Mouse (Mus musculus) spleen, adult 2 months (tissue): ENCODE measurements around the gene Lbhd1. TPM values are rescaled to one million over a fixed set of nuclear protein-coding genes. Genes with fewer than 3 reads are reported as not detected.

ENCODE experiments used
- DNase-seq, 2 experiments: peaks; one replicate each; pipeline versions ENCODE4 v3.0.0 to v3.0.0-alpha.2; 2012 to 2021; ENCODE audit warnings: low spot score in 2 of 2, low read depth in 1 of 2
- H3K27ac ChIP-seq: fragments of 200-500 bp; 2 replicates; pipeline ENCODE4 v1.5.1; 2012; ENCODE audit warnings: low read length, inconsistent platforms; ENCODE audit not compliant: insufficient read depth
- H3K27me3 ChIP-seq: fragments of 200-500 bp; 2 replicates; pipeline ENCODE4 v1.6.1; 2012; ENCODE audit warnings: mild to moderate bottlenecking, moderate library complexity, low read length, inconsistent platforms; ENCODE audit not compliant: control insufficient read depth, insufficient read depth
- H3K36me3 ChIP-seq: fragments of 200-500 bp; 2 replicates; pipeline ENCODE4 v1.6.1; 2012; ENCODE audit warnings: mild to moderate bottlenecking, low read length, inconsistent platforms; ENCODE audit not compliant: control insufficient read depth, insufficient read depth
- H3K4me1 ChIP-seq: fragments of 200-500 bp; 2 replicates; pipeline ENCODE4 v1.6.1; 2011; ENCODE audit warnings: inconsistent platforms; ENCODE audit not compliant: control insufficient read depth, insufficient read depth, insufficient read length
- H3K4me3 ChIP-seq: fragments of 200-500 bp; 2 replicates; pipeline ENCODE4 v1.5.1; 2011; ENCODE audit warnings: mild to moderate bottlenecking, inconsistent platforms; ENCODE audit not compliant: insufficient read depth, insufficient read length; ENCODE audit errors: extremely low read depth
- CTCF ChIP-seq: fragments of 200-500 bp; IDR thresholded peaks from 2 replicates; pipeline ENCODE4 v1.5.1; 2011; ENCODE audit warnings: mild to moderate bottlenecking, inconsistent platforms; ENCODE audit not compliant: insufficient read depth, insufficient read length, insufficient replicate concordance; ENCODE audit errors: extremely low read depth
- POLR2A ChIP-seq: fragments of 200-500 bp; IDR thresholded peaks from 2 replicates; pipeline ENCODE4 v1.6.1; 2011; ENCODE audit warnings: low read depth, low read length, inconsistent platforms
- WGBS: fragments of 180-500 bp; shearing (Covaris S2); methylation state at CpG from one replicate; pipeline ENCODE4 v1.1.7; 2018; 5-methylcytosine and 5-hydroxymethylcytosine counted together
- polyA plus RNA-seq: library from polyadenylated mRNA; depleted of rRNA; stranded (reverse); fragments of >200 nt; gene quantifications from 2 replicates; pipeline ENCODE4 v1.2.3, GENCODE M21; 2012

Gene Lbhd1
- polyA plus RNA-seq, 1 experiment = 1.4 TPM

DNA sequence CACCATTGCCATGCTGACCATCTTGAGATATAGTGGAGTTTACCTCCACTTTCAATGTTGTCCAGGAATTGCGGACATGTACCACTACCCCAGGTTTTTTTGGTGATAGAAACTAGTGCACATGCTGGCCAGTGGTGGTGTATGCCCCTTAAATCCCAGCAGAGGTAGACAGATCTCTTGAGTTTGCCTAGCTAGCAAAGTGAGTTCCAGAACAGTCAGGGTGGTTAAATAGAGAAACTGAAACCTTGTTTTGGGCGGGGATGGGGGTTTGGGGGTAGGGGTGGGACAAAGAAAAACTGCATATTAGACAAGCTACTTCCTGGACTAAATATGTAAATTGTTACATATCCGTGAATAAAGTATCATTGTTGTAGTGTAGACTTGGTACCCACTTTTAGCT is 35.5 kb downstream of the Lbhd1 start:
- Histone ChIP-seq H3K27me3 (no peaks in the 10 kb centered on the region), H3K4me3 (no peak overlapping the region), H3K36me3 (peaks cover 29% of the 10 kb centered on the region), H3K27ac (peak overlapping the region; percentile 53), H3K4me1 (peaks cover 7% of the 10 kb centered on the region)
- 44% methylated on average over 3 of the region's 3 CpGs for WGBS
- DNase-seq = no peak
- no peak for TF ChIP-seq CTCF
- no peak for TF ChIP-seq POLR2A

DNA sequence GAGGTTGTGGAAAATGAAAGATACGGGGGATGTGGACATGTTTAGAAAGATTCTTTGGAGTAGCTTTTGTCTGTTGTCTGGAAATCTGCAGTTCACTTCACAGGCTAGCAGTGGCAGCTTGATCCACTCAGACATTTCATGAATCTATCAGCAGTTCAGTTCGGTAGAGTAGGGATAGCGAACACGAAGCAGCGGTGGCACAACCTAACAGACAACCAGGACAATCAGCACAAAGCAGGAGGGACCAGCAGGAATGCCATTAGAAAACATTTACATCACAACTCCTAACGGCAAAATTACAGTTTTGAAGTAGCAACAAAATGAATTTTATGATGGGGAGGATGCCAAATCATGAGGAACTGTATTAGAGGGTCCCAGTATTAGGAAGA is 36.1 kb downstream of the Lbhd1 start:
- Histone ChIP-seq H3K27me3 (no peaks in the 10 kb centered on the region), H3K4me3 (no peak overlapping the region), H3K36me3 (peaks cover 22% of the 10 kb centered on the region), H3K4me1 (peaks cover 7% of the 10 kb centered on the region), H3K27ac (peak overlapping the region; percentile 76)
- DNase-seq = no peak
- TF ChIP-seq POLR2A = no peak
- no peak for TF ChIP-seq CTCF
- WGBS = 61% methylated on average over 6 of the region's 6 CpGs

DNA sequence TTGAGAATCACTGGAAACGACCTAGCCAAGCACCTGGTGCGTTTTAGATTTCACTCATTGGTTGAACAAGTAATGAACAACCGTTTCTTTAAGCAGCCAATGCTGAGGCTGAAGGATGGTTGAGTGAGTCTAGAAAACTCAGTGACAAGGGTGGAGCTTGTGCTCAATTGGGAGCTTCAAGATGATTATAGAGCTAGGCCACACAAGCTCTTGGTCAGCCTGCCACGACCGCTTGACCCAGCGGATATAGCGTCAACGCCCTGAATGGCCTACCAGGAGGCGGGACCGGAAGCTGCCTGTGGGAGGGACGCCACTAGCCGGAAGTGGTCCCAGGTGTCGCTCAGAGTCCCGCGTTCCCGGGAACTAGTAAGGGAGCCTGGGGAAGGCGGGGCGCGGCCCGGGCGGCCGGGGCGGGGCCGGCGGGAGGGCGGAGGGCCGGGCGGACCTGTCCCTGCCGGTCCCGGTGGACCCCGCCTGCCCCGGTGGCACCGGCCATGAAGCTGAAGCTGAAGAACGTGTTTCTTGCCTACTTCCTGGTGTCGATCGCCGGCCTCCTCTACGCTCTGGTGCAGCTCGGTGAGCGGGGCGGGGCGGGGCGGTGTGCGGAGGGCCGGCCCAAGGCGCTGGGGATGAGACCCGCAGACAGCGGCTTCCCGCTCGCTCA is 36.7 kb downstream of the Lbhd1 start, which contains the start of gene B3gat3:
TSS of gene B3gat3 (plus strand) at position 302 of the 664 bp plus-strand sequence.
- Histone ChIP-seq H3K4me1 (peaks cover 7% of the 10 kb centered on the region), H3K4me3 (peak within 1 kb of the TSS; percentile 87), H3K27ac (peak within 1 kb of the TSS; percentile 76), H3K36me3 (peaks cover 17% of the 10 kb centered on the region), H3K27me3 (no peaks in the 10 kb centered on the region)
- 1% methylated on average over 50 of the region's 50 CpGs for WGBS
- DNase-seq = peak in 1 of 2 experiments; percentile 83
- TF ChIP-seq CTCF (no peak), POLR2A (peak; percentile 61)

DNA sequence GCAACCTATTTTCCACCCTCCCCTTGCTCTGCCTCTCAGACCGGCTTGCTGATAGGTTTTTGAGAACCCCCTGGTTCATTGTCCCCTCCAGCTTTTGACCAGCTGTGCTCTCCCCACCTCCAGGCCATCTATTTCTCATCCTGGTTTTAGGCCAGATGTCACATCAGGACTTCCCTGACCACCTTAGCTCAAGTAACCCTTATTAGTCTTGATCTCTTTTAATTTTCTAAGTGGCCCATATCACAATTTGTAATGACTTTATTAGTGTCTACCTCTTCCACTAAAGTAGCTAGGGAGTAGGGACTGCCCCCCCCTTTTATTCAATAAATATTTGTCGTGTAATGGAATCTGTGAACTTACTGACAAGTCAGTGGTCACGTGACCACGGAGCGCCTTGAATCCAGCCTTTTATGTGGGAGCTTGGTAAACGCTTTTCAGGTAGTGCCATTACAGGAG is 37.3 kb downstream of the Lbhd1 start:
- H3K27me3 ChIP-seq = no peaks in the 10 kb centered on the region
- no peak for DNase-seq
- peak overlapping the region; percentile 87 for H3K4me3 ChIP-seq
- H3K36me3 ChIP-seq = peaks cover 13% of the 10 kb centered on the region
- TF ChIP-seq POLR2A (no peak), CTCF (no peak)
- H3K4me1 ChIP-seq = peaks cover 7% of the 10 kb centered on the region
- under 1% methylated on average over 6 of the region's 6 CpGs for WGBS
- H3K27ac ChIP-seq = peak overlapping the region; percentile 76

DNA sequence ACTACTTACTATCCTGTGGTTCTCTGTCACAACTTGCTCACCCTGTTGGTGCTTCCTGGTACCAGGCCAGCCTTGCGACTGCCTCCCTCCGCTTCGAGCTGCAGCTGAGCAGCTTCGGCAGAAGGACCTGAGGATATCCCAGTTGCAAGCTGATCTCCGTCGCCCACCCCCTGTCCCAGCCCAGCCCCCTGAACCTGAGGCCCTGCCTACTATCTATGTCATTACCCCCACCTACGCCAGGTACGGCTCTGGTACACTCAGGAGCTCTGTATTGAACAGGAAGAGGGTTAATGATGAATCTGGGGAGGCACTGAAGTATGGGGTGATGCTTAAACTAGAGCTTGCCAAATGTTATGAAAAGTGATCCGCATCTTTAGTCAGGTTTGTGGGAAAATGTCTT is 38.2 kb downstream of the Lbhd1 start:
- Histone ChIP-seq H3K4me1 (peaks cover 10% of the 10 kb centered on the region), H3K27ac (no peak overlapping the region), H3K27me3 (no peaks in the 10 kb centered on the region), H3K36me3 (peaks cover 10% of the 10 kb centered on the region), H3K4me3 (no peak overlapping the region)
- TF ChIP-seq CTCF (no peak), POLR2A (no peak)
- DNase-seq = no peak
- WGBS = 72% methylated on average over 9 of the region's 9 CpGs

DNA sequence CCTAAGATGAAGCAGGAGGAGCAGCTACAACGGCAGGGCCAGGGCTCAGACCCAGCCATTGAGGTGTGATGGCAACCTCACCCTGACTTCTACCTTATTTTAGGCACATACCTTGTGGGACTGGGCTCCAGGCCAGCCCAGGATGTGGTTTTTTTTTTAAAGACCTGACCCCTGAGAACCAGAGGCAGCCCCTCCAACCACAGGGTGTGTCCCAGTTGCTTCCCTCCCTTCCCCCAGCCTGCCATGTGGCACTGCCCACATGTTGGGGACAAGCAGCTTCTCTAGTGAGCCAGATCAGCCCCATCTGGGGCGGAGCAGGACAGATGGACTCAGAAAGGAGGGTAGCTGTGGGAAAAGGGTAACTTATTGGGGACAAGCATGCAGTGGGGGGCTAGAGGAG is 43.2 kb downstream of the Lbhd1 start:
- no peak for TF ChIP-seq POLR2A
- peaks cover 18% of the 10 kb centered on the region for H3K36me3 ChIP-seq
- H3K27ac ChIP-seq = peak overlapping the region; percentile 72
- WGBS = 35% methylated on average over 2 of the region's 2 CpGs
- no peak overlapping the region for H3K4me3 ChIP-seq
- DNase-seq = peak in 1 of 2 experiments; percentile 50
- no peaks in the 10 kb centered on the region for H3K27me3 ChIP-seq
- H3K4me1 ChIP-seq = peaks cover 19% of the 10 kb centered on the region

DNA sequence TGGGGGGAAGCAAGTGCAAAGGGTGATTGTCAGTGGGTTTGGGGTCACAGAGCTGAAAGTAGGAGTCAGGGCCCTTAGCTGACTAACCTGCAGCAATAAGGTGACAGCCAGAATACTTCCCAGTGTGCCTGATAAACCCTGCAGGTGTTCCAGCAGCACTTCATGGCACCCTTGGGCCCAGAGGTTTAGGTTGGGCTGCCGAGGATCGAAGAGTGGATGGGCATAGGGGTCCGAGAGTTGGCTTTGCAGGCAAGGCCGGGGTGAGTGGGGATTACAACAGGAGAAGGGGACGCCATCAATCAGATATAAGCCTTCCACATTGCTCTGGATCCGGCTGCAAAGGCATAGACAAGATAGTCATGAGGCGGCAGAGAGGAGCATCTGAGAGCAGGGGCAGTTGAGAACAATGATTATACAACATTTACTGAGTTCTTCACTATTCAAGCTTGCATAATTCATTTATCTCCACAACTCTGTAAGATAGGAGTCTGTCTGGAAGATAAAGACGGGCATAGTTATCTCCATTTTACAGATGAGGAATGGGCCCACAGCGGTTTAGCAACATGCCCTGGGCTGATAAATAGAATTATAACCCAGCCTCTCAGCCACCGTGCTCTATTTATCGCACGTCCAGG is 44.5 kb downstream of the Lbhd1 start:
- no peak overlapping the region for H3K4me3 ChIP-seq
- no peak for DNase-seq
- peaks cover 15% of the 10 kb centered on the region for H3K36me3 ChIP-seq
- 91% methylated on average over 12 of the region's 12 CpGs for WGBS
- peaks cover 17% of the 10 kb centered on the region for H3K4me1 ChIP-seq
- TF ChIP-seq CTCF = no peak
- no peak for TF ChIP-seq POLR2A
- H3K27ac ChIP-seq = peak overlapping the region; percentile 89
- no peaks in the 10 kb centered on the region for H3K27me3 ChIP-seq
